Mouse (Mus musculus) MN1 (cell line): ENCODE measurements around the gene Gm7324.
"Not testable (repeated sequence)": the region's sequence is repeated elsewhere in the genome, so short reads cannot be mapped to it uniquely, and the experiment has no call there.

ENCODE experiments used
- DNase-seq: peaks from one replicate; pipeline ENCODE4 v3.0.0-alpha.2; 2016; ENCODE audit warnings: low spot score

Gm7324 gene

DNA sequence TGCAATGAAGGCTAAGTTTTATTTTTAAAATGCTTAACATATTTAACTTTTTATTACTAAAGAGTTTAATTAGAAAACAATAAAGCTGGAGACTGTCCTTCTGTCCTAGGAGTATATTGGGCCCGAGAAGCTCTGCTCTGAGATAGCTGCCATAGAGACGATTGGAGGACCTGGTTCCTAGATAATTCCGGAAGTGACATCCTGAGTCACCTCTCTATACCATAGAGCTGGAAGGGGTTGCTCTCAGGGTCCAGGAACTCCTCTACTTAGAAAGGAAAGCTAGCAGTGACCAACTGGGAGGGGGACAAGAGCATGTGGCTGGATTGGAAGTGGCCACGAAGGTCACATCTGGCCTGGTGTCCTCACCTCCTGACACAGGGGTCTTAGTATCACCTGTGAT lies at the start of gene Gm7324:
Gene Gm7324, plus strand, starts transcription at position 208 of the 400 bp plus-strand sequence.
- DNase-seq, result not testable (repeated sequence)

DNA sequence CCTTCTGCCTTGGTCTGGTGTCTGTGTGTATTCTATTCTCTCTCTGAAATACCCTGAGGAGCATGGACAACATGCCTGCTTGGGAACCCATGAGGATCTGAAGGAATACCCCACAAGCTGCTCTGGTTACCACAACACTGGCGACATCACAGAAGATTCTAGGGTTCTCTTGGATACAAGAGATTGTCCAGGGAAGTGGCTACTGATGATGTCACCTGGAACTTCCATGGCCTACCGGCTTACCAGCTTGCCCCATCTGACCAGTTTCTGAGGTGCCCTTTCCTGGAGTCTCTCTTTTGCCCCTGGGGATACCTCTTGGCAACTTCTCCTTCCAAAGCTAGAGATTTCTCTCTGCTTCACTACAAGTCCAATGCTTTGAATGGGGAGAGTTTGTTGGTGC lies 20.5 kb upstream of the Gm7324 start, which contains the start of gene Gm8165:
Gene Gm8165, minus strand, starts transcription at position 101 of the 400 bp plus-strand sequence.
- not testable (repeated sequence) for DNase-seq

DNA sequence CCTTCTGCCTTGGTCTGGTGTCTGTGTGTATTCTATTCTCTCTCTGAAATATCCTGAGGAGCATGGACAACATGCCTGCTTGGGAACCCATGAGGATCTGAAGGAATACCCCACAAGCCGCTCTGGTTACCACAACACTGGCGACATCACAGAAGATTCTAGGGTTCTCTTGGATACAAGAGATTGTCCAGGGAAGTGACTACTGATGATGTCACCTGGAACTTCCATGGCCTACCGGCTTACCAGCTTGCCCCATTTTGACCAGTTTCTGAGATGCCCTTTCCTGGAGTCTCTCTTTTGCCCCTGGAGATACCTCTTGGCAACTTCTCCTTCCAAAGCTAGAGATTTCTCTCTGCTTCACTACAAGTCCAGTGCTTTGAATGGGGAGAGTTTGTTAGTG lies 29.8 kb downstream of the Gm7324 start, which contains the start of gene Gm16506:
Gene Gm16506, minus strand, starts transcription at position 101 of the 400 bp plus-strand sequence.
- not testable (repeated sequence) for DNase-seq

DNA sequence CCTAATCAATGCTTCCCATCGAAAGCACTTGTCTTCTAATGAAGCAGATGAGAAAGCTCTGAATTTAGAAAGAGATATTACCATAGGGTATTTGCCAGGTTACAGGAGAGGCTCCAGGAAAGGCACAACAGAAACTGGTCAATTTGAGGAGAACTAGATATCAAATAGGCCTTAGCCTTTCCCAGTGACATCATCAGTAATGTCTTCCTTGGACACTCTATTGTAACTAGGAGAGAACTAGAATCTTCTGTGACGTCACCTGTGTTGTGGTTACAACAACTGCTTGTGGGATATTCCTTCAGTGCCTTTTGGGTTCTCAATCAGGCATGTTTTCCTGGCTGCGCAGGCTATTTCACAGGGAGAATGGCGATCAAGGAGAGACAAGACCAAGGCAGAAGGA lies 49.9 kb downstream of the Gm7324 start, which contains the start of gene Gm6526:
Gene Gm6526, plus strand, starts transcription at position 301 of the 400 bp plus-strand sequence.
- DNase-seq, result not testable (repeated sequence)
